Mouse (Mus musculus) Patski (cell line): ENCODE results near the gene Ggct. TPM values are rescaled to one million over a fixed set of nuclear protein-coding genes. Genes with fewer than 3 reads are reported as not detected.

ENCODE experiments used
- ATAC-seq: fragments of 100-300 bp; one replicate; pipeline ENCODE4 v1.8.0; 2021
- CTCF ChIA-PET: fragments of 350-600 bp; sonication (Branson Sonifier 250); formaldehyde crosslinking; loops from one replicate; lab custom pipeline; 2022; ENCODE audit warnings: inconsistent platforms; lab: Charles Lee
- POLR2A ChIA-PET: fragments of 350-600 bp; sonication (Branson Sonifier 250); formaldehyde crosslinking; loops from one replicate; lab custom pipeline; 2022; ENCODE audit warnings: antibody characterized with exemption, inconsistent platforms; lab: Charles Lee
- DNase-seq: peaks from one replicate; pipeline ENCODE4 v3.0.0-alpha.2; 2011; ENCODE audit warnings: low read depth, low spot score
- H3K27me3 ChIP-seq: fragments of 371-371 bp; one replicate; pipeline ENCODE4 v1.5.1; 2021
- CTCF ChIP-seq: fragments of 100-300 bp; IDR thresholded peaks from one replicate; pipeline ENCODE4 v1.5.1; 2021
- in situ Hi-C: fragments of 300-500 bp; cut with MboI; formaldehyde crosslinking; loops from 3 replicates; pipeline ENCODE4 v1.11.1; 2018; ENCODE audit warnings: low pct_unique_long_range_greater_than_20kb, mixed read lengths
- polyA plus RNA-seq: library from polyadenylated mRNA; unstranded; gene quantifications from one replicate; pipeline ENCODE4 v1.2.3, GENCODE M21; 2021

The Ggct gene
- 14.2 TPM for polyA plus RNA-seq

- in situ Hi-C loops, result loop anchor here (5.0 to 10.0 kb wide), 4 partner anchors 75 to 398 kb away; partner anchors contain the start of genes Fkbp14 and Plekha8
- ATAC-seq (peak; percentile 100), DNase-seq (peak; percentile 79)
- POLR2A ChIA-PET, result interaction anchor here (0.7 to 1.2 kb wide), 2 partner anchors 20 to 189 kb away, joined by 3 to 4 read pairs; partner anchors contain the start of gene Nod1
- CTCF ChIA-PET, result interaction anchor here (1.0 to 5.1 kb wide), 8 partner anchors 12 to 183 kb away, joined by 3 to 34 read pairs (median 6); no protein-coding TSS in a partner anchor
- H3K27me3 ChIP-seq, result no peaks in the 10 kb centered on the region
- peak; percentile 84 for TF ChIP-seq CTCF
Observed at GRCm38 (mm10) chr6:54992734-54993260, at the start of gene Ggct. TSS of gene Ggct (minus strand) at chr6:54992950.

- no peak for TF ChIP-seq CTCF
Observed at GRCm38 (mm10) chr6:55040031-55040430, 47.3 kb upstream of the Ggct start.

GRCm38 (mm10) chr6:55039446-55039783 lies 46.7 kb upstream of the Ggct start:
- no peaks in the 10 kb centered on the region for H3K27me3 ChIP-seq
- ATAC-seq (no peak), DNase-seq (no peak)
- TF ChIP-seq CTCF, result no peak
- ChIA-PET POLR2A (interaction anchor here (1.3 kb wide), 1 partner anchor 15 kb away, joined by 4 read pairs; no protein-coding TSS in a partner anchor), CTCF (interaction anchor here (3.5 kb wide), 1 partner anchor 12 kb away, joined by 14 read pairs; no protein-coding TSS in a partner anchor)
- in situ Hi-C loops, result no loop called here

More at GRCm38 (mm10) chr6:55040031-55040430, 47.3 kb upstream of the Ggct start:
- ChIA-PET CTCF (interaction anchor here (1.8 to 3.5 kb wide), 2 partner anchors 11 to 23 kb away, joined by 9 to 14 read pairs; no protein-coding TSS in a partner anchor), POLR2A (no interaction called here)
- no peak for DNase-seq
- in situ Hi-C loops, result no loop called here
- H3K27me3 ChIP-seq, result no peaks in the 10 kb centered on the region
- no peak for ATAC-seq

GRCm38 (mm10) chr6:55038671-55039445 lies 46.1 kb upstream of the Ggct start:
- in situ Hi-C loops, result no loop called here
- ChIA-PET POLR2A (interaction anchor here (0.8 to 1.3 kb wide), 2 partner anchors 16 to 36 kb away, joined by 3 to 4 read pairs; no protein-coding TSS in a partner anchor), CTCF (interaction anchor here (1.6 kb wide), 1 partner anchor 22 kb away, joined by 15 read pairs; no protein-coding TSS in a partner anchor)
- peak; percentile 19 for TF ChIP-seq CTCF
- ATAC-seq (peak; percentile 42), DNase-seq (no peak)
- no peaks in the 10 kb centered on the region for H3K27me3 ChIP-seq

DNA sequence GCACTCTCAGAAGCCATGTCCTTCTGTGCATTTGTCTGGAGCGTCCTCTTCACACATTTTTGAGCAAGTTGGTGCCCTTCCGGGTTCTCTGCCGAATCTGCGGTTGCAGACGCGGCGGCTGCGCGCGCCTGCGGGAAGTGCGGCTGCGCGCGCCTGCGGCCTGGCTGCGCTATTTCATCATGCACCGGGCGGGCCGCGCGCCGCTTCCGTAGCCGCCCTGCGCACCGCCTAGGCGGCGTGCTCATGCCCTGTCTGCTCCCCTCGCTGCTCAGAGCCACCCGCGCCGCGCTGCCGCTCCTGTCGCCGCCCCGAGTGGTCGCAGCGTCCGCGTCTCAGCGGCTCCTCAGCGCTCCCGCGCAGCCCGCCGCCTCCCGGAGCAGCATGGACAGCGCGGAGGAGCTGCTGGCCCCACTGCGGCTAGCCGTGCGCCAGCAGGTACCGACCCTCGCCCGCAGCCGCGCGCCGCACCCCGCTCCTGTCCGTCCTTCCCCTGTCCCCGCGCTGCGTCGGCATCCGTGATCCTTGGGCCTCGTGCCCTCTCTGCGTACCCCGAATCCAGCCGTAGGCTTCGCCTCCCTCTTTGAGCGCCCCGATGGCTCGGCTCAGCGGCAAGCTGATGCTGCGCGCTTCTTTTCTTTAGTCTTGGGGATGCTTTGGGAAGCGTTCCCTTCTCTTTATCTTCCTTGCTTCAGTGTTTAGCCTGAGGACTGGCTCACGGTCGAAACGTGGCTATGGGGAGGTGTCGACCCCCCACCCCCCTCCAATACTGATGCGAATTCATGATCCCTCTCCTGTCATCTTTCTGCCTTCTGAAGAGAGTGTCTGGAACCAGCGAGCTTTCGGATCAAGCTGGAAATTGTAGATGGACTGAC lies 45.3 kb upstream of the Ggct start, which contains the start of gene Gars:
Gene Gars, plus strand, starts transcription at position 209 of the 872 bp plus-strand sequence.
- in situ Hi-C loops, result no loop called here
- CTCF ChIA-PET, result interaction anchor here (1.6 kb wide), 1 partner anchor 22 kb away, joined by 15 read pairs; no protein-coding TSS in a partner anchor
- POLR2A ChIA-PET, result interaction anchor here (0.8 to 1.3 kb wide), 2 partner anchors 17 to 36 kb away, joined by 3 to 4 read pairs; no protein-coding TSS in a partner anchor
- H3K27me3 ChIP-seq, result no peaks in the 10 kb centered on the region
- ATAC-seq (peak; percentile 86), DNase-seq (no peak)
- peak; percentile 54 for TF ChIP-seq CTCF

GRCm38 (mm10) chr6:55036731-55037130 lies 44.0 kb upstream of the Ggct start:
- TF ChIP-seq CTCF, result no peak
- POLR2A ChIA-PET, result no interaction called here
- no peaks in the 10 kb centered on the region for H3K27me3 ChIP-seq
- CTCF ChIA-PET, result no interaction called here
- in situ Hi-C loops, result no loop called here
- ATAC-seq (no peak), DNase-seq (no peak)

DNA sequence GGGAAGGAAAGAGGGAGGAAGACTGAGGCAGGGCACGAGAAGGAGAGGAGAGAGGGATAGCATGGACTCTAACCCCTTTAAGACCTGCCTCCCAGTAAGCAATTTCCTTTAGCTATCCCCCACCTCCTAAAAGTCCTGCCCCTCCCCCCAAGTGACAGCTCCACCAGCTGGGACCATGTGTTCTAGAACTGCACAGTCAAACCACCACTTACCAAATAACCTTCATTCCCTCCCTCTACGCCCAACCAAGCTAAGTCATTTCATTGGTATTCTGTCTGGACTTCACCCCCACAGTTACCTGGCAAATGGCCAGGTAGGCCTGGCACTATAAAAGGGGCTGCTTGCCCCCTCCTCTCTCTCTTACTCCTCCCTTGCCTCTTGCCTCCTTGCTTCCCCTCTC lies 34.9 kb upstream of the Ggct start:
- no peak for DNase-seq

GRCm38 (mm10) chr6:55021806-55022205 lies 29.1 kb upstream of the Ggct start:
- no peak for ATAC-seq
- TF ChIP-seq CTCF, result no peak
- H3K27me3 ChIP-seq, result no peaks in the 10 kb centered on the region
- CTCF ChIA-PET, result no interaction called here
- in situ Hi-C loops, result no loop called here
- DNase-seq, result no peak
- POLR2A ChIA-PET, result no interaction called here

More for the DNA sequence above, 34.9 kb upstream of the Ggct start:
- CTCF ChIA-PET, result interaction anchor here (3.5 kb wide), 1 partner anchor 10 kb away, joined by 27 read pairs; no protein-coding TSS in a partner anchor
- ATAC-seq, result no peak
- no peaks in the 10 kb centered on the region for H3K27me3 ChIP-seq
- no peak for TF ChIP-seq CTCF
- in situ Hi-C loops, result no loop called here
- POLR2A ChIA-PET, result no interaction called here

DNA sequence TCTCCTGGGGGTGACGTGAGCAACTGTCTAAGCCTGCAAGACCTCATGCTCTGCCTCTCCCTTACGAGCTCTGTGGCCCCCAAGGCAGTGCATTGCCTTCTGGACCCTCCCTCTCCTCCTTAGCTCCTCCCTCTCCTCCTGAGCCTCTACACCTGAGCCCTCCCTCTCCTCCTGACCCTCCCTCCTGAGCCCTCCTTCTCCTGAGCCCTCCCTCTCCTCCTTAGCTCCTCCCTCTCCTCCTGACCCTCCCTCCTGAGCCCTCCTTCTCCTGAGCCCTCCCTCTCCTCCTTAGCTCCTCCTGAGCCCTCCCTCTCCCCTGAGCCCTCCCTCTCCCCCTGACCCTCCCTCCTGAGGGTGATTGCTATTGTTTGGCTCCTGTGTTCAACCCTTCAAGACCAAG lies 25.7 kb upstream of the Ggct start:
- POLR2A ChIA-PET, result interaction anchor here (0.6 kb wide), 1 partner anchor 197 kb away, joined by 5 read pairs; no protein-coding TSS in a partner anchor
- TF ChIP-seq CTCF, result no peak
- CTCF ChIA-PET, result interaction anchor here (1.7 to 4.7 kb wide), 6 partner anchors 11 to 313 kb away, joined by 4 to 30 read pairs (median 20); partner anchors contain the start of genes Ggct and Inmt
- in situ Hi-C loops, result loop anchor here (5.0 kb wide), 1 partner anchor 149 kb away; no protein-coding TSS in a partner anchor
- no peak for ATAC-seq
- no peak for DNase-seq
- H3K27me3 ChIP-seq, result no peaks in the 10 kb centered on the region
